Mouse (Mus musculus) layer of hippocampus, adult 8-10 months (tissue): ENCODE data around the gene Etnppl. TPM values are rescaled to one million over a fixed set of nuclear protein-coding genes. Genes with fewer than 3 reads are reported as not detected.

Experiments
- DNase-seq, 2 experiments: peaks; one replicate each; pipeline ENCODE4 v3.0.0; 2022; ENCODE audit warnings: low spot score in 2 of 2
- total RNA-seq, 4 experiments: library from RNA; stranded (reverse); gene quantifications; 2 replicates each; pipeline ENCODE4 v1.2.4; 2022

The Etnppl gene
- total RNA-seq, 4 experiments from 2014 or later = 5.9 to 15.7 (median 6.7) TPM

DNA sequence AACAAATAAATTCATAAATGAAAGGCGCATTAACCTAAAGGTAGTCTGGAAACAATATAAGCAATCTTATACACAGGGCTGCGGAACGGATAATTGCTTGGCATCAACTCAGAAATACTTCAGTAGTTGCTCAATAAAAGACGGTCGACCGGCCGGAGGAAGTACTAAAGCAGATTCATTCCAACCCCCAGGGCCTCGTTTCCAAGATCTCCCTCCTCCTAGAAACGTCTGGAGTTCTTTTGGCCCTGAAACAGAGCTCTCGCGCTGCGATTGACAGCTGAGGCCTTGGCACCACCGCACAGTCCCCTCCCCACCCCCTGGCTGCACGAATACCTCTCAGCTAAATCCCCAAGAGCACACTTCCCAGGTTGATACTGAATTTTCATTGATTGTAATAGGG, 54.0 kb downstream of the Etnppl start:
- DNase-seq = no peak

- no peak for DNase-seq
Measured at GRCm38 (mm10) chr3:130677671-130678460, 60.6 kb downstream of the Etnppl start.

DNA sequence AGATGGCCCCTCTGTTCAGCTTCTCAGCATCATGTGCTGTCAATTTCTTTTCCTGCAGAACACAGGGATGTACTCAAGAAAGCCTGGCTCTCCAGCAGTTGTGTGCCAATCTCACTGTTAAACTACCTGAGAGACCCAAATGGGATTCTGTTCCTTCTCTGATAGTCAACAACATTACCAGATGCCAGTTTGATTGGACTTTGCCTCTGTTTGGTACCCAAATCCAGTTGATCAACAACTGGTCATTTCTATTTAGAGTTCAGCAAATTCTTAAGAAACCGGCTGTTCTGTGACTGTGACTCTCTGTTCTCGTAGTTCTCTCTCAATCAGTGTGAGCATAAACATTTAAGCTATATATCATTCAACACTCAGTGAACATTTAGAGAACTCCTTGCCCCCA, 64.0 kb downstream of the Etnppl start:
- DNase-seq = no peak

GRCm38 (mm10) chr3:130682183-130682582, 64.9 kb downstream of the Etnppl start:
- DNase-seq = no peak

DNA sequence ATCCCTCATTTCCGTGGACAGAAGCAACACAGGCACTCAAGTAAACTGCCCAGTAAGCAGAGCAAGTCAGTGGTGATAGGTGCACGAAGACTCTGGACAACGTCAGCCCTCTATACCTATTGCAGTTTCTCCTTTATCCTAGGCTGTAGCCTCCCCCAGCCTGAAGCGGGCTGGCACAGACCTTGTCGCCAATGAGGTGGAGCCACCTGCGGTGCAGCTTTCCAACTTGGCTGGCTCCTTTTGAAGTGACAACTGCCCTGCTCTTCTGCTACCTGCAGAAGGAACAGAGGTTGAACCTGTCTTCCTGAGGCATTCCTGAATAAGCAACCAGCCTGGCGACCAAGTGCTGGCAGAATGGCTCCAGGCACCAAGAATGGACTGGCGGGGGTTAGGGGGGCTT, 66.6 kb downstream of the Etnppl start:
- DNase-seq = no peak

- DNase-seq = no peak
Measured at GRCm38 (mm10) chr3:130684276-130685013, 67.2 kb downstream of the Etnppl start.

DNA sequence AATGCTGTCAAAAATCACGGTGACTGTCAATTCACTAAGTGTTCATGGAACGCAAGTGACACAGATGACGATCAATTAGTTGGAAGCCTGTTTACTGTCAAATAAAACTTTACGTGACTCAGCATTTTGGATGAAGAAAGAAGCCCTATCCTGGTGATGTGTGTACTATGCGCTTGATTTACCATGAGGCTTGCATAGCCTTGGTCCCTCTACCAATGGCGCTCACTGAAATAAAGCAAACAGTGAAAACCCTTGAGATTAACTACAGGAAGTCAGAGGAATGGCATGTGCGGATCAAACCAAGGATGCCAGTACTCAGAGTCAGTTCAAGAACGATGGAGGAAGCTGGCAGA, 67.7 kb downstream of the Etnppl start:
- no peak for DNase-seq

GRCm38 (mm10) chr3:130687051-130687450, 69.8 kb downstream of the Etnppl start:
- DNase-seq = no peak

Other genes with a start within 250 kb of the Etnppl start
- gene Ostc, start 92.0 kb downstream of the Etnppl start, total RNA-seq = 10 to 100 TPM; 52.9 to 69.6 (median 61.7) TPM
- 100 to 1,000 TPM; 324 to 408 (median 347) TPM for gene Rpl34, start 113.0 kb downstream of the Etnppl start, total RNA-seq